Mouse (Mus musculus) lung, postnatal 14 days (tissue): ENCODE results near the gene Vangl1.

Experiments
- DNase-seq: peaks from one replicate; pipeline ENCODE4 v3.0.0; 2021

The Vangl1 gene

GRCm38 (mm10) chr3:102140606-102141005 lies 63.9 kb downstream of the Vangl1 start:
- DNase-seq = no peak

GRCm38 (mm10) chr3:102138899-102139298 lies 65.6 kb downstream of the Vangl1 start:
- no peak for DNase-seq

- no peak for DNase-seq
Observed at GRCm38 (mm10) chr3:102137158-102137557, 67.3 kb downstream of the Vangl1 start.

GRCm38 (mm10) chr3:102135389-102136113 lies 68.9 kb downstream of the Vangl1 start:
- no peak for DNase-seq

GRCm38 (mm10) chr3:102131627-102132324 lies 72.7 kb downstream of the Vangl1 start:
- DNase-seq = no peak

GRCm38 (mm10) chr3:102130478-102130877 lies 74.0 kb downstream of the Vangl1 start:
- peak; percentile 23 for DNase-seq

- DNase-seq = no peak
Observed at GRCm38 (mm10) chr3:102128242-102128641, 76.3 kb downstream of the Vangl1 start.

- no peak for DNase-seq
Observed at GRCm38 (mm10) chr3:102127114-102127513, 77.4 kb downstream of the Vangl1 start.

- no peak for DNase-seq
Observed at GRCm38 (mm10) chr3:102125546-102125945, 78.9 kb downstream of the Vangl1 start.

- DNase-seq = no peak
Observed at GRCm38 (mm10) chr3:102123654-102124053, 80.8 kb downstream of the Vangl1 start.

GRCm38 (mm10) chr3:102122046-102122445 lies 82.4 kb downstream of the Vangl1 start:
- peak; percentile 12 for DNase-seq

- DNase-seq = no peak
Observed at GRCm38 (mm10) chr3:102120947-102121346, 83.5 kb downstream of the Vangl1 start.

- no peak for DNase-seq
Observed at GRCm38 (mm10) chr3:102111979-102112599, 92.4 kb downstream of the Vangl1 start.

- no peak for DNase-seq
Observed at GRCm38 (mm10) chr3:102108201-102108600, 96.3 kb downstream of the Vangl1 start.

- DNase-seq = no peak
Observed at GRCm38 (mm10) chr3:102103811-102104565, 100.5 kb downstream of the Vangl1 start.
